Mouse (Mus musculus): ENCODE measurements around the gene Ttll1.

Gene Ttll1

DNA sequence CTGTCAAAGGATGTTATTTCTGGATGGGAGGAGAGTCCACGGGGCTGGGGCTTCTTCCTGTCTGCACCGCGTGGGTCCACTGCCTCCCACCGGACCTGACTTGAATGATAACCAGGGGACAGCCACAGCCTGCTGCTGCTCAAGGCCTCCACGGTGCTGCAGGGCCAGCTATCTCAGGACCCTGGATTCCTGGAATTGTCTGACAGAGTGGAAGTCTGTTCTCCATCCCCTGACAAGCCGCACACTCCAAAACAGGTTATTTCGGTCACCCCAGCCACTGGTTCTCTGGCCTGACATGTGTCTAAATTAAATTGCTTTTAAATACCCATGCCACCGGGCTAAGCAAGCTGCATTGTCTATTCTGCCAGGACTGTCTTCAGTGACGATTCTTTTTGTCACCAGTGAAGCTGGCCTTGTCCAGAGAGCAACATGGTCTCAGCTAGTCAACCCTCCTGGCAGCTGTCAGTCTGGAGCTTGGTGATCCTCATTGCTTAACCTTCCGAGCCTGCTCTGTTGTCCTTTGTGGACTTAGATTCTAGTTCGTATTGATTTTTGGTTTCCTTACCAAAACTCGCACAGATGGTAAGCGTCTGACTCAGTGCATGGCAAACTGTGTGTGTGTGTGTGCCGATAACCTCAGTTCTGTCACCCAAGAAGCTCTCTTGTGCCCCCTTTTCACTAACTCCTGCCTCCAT lies 13.1 kb upstream of the Ttll1 start:
- no peak for DNase-seq (ENCODE audit: low read depth, low spot score)

DNA sequence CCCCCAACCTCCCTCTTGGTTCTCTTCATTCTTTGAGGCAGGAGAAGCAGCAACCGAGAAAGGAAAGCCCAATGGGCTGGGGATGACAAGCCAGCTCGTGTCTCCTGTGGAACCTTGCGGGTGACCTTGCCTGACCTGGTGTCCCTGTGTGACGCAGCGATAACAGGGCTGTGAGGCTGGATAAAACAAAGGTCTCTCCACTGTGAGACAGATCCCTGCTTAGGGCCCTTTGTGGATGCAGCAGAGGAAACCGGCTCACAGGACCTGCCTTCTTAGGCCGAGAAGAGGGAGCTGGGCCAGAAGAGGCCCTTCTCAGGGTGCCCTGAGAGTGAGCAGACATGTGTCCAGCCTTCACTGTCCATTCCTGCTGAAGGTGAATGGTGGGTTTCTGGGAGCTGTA lies 12.5 kb upstream of the Ttll1 start:
- no peak for DNase-seq (ENCODE audit: low read depth, low spot score)

DNA sequence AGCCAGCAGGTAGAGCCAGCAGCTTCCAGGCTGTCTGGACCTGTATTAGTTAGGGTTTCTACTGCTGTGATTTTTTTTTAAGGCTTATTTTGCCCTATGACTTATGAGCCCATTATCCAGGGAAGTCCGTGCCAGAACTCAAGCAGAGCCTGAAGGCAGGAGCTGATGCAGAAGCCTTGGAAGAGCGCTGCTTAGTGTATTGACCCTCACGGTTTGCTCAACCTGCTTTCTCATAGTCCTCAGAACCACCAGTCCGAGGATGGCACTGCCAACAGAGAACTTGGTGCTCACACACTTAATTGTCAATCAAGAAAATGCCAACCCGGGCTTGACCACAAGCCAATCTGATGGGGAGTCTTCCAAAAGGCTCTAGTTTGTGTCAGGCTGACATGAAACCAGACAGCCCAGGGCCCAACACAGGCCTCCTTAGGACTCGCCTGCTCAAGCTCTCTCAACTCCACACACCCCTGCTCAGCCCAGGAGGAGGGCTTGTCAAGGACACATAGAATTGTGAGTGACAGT lies 10.2 kb upstream of the Ttll1 start:
- no peak for DNase-seq (ENCODE audit: low read depth, low spot score)

DNA sequence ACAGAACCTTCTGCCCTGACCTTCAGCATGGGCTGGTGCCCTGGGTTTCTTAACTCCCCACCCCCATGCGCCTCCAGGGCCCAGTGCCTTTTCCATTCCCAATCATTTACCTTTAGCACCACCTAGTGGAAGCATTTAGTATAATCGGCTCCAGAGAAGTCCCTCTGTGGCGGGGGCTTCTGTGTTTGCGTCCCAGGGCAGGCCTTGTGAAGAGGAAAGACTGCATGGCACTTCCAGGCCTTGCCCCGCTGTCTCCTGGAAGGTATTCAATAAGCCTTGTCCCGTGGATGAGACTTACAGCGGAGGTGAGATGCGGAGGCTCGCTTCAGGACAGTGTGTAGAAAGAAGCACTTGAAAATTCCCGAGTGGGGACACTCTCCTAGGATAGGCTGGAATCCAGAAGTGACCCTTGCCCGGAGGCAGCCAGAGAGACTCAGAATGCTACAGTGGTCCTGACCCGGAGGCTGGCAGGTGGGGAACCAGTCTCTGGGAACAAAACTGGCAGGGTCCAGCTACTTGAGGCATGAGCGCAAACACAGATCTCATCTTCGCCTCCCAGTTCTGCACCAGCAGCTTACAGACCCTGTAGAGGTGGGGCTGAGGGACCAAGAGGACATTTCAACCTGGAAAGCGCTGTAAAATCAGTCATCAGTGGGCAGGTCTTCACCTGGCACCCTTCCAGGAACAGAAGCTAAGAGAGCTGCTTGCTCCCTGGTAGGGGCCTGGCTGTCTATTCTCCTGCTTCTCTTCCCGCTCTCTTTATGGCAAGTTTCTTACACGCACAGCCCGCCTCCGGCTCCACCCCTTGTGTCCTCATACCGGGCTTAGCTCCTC lies 7.7 kb upstream of the Ttll1 start:
- peak; percentile 78 for DNase-seq (ENCODE audit: low read depth, low spot score)

DNA sequence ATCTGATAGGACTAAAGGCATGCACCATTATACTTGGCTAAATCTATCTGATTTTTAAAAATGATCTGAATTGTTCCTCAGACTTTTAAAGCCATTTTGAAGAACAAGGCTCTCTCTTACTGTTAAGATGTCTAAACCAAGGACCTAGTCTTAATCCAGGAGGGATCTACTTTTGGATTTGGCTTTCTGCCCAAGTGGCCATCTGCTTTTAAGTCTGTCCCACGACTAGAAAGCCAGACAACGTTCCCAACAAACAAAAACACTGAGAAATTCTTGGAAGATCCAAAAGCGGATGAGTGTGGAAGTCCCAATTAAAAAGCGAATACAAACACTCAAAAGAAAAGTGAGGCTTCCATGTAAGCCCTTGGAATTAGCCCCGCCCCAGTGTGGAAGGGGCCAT lies 4.3 kb upstream of the Ttll1 start:
- no peak for DNase-seq (ENCODE audit: low read depth, low spot score)

DNA sequence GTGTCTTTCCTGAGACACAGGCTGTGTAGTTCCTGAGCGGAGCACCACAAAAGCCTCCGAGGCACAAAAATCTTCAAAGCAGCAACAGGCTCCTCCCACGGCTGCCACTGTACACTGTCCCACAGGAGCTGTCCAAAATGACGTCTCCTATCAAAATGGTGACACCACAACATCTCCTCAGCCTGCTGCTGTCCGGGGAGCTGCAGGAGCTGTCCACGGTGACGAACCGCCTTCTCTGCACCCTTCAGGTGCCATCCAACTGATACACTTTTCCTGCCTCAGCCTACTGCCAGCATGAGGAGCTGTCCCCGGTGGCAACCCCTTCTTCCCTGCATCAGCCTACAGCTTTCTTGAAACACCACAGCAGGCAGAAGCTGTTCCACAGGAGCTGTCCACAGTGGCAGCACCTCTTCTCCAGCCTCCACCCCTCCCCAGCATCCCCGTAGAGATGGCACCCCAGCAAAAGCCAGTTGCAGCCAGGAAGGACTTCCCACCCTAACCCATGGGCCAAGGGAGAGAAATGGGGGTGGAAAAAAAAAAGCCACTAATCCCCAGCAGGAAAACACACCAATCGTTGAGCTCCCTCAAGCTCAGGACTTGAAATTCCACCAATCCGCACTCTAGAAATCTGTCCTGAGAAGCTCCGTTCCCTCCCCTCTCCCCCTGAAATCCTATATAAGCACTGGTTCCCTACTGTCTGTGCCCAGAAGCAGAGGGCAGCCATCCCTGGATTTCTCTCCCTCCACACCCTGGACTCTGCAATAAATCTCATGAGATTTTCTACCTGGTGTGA lies 2.0 kb upstream of the Ttll1 start:
- DNase-seq (ENCODE audit: low read depth, low spot score) = peak; percentile 83

DNA sequence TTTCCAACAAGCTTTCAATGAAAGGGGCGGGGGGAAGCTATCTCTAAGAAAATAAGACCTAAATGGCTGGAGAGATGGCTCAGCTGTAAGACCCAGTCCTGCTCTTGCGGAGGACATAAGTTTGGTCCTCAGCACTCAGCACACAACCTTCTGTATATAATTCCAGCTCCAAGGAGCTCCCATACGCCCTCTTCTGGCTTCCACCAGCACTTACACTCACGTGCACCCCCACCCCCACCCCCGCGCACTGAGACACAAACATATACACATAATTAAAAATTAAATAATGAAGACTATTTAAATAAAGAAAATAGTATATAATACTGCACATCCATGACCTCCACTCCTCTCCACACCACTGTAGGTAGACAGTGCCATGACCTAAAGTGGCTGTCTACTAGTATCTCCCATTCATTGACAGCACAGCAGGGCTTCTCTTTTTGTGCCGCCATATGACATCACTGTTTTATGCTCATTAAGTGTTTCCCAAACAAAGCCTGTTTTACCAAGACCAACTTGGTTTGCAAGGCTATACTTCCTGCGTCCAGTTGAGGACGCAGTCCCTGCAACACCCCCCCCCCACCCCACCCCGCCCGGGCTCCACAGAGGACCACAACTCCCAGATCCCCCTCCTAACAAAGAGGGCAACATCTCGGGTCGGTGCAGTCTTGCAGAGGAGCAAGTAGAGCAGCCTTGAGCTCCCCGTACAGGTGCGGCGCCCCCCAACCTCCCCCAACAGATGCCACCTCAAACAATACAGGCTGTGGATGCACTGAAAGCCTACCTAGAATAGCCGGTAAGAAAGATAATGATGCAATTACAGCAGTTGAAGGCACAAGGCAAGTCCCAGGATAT lies 516 bp downstream of the Ttll1 start:
- DNase-seq (ENCODE audit: low read depth, low spot score) = no peak

DNA sequence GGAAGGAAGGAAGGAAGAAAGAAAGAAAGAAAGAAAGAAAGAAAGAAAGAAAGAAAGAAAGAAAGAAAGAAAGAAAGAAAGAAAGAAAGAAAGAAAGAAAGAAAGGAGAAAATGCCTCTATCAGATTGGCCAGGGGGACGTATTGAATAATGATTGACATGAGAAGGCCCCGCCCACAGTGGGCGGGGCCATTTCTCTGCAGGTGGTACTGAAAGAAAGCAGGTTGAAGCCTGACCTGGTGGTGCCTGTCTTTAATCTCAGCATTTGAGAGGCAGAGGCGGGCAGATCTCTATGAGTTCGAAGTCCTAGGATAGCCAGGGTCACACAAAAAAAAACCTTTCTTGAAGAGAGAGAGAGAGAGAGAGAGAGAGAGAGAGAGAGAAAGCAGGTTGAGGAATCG lies 9.2 kb downstream of the Ttll1 start:
- peak; percentile 52 for DNase-seq (ENCODE audit: low read depth, low spot score)

DNA sequence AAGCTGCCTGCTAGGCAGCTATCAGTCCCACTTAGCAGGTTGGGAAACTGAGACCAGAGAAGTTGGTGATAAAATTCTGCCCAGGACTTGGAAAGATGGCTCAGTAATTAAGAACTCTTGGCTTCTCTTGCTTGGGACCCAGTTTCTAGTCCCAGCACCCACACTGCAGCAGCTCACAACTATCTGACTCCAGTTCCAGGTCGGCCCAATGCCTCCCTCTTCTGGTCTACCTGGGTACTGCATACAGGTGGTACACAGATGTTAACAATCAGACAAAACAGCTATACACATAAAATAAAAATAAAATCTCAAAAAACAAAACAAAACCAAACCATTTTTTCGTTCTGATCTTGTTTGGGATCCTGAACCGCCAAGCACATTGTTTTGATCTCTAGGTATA lies 10.3 kb downstream of the Ttll1 start:
- DNase-seq (ENCODE audit: low read depth, low spot score) = peak; percentile 74

DNA sequence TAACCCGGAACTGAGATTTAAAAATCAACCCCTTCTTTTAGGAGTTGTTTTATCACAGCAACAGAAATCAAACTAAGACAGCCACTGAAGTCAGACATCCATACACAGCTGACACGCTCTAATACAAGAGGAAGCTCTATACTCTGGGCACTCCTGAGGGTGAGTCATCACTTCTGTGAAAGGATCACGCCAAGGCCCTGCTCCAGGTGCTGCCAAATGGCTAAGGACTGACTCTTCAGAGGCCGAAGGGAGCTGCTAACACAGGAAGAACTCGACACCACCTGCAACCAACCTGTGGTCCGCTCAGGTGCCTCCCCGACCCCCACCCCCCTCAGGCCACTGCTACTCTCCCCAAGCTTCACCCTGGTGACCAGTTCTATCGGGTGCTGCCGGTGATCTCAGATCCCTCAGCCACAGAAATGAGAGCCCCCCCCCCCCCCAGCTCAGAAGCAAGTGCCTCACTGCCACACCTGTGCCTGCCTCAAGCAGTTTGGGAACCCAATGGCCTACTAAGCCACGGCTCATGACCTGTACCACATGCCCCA lies 11.4 kb downstream of the Ttll1 start:
- no peak for DNase-seq (ENCODE audit: low read depth, low spot score)

DNA sequence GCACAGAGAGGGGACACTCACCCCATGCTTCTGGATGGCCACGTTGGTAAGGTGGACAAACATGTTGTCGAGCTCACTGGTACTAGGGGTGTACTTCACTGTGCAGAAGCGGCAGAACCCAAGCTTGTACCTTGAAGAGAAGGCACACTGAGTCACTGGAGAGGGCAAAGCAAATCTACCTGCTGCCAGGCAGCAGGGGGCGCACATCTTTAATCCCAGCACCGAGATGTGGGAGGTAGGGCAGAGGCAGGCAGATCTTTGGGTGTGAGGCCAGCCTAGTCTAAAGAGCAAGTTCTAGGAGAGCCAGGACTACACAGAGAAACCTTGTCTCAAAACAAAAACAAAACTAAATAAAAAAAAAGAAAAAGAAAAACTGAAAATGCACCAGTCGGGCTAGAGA lies 13.4 kb downstream of the Ttll1 start:
- DNase-seq (ENCODE audit: low read depth, low spot score) = peak; percentile 68

DNA sequence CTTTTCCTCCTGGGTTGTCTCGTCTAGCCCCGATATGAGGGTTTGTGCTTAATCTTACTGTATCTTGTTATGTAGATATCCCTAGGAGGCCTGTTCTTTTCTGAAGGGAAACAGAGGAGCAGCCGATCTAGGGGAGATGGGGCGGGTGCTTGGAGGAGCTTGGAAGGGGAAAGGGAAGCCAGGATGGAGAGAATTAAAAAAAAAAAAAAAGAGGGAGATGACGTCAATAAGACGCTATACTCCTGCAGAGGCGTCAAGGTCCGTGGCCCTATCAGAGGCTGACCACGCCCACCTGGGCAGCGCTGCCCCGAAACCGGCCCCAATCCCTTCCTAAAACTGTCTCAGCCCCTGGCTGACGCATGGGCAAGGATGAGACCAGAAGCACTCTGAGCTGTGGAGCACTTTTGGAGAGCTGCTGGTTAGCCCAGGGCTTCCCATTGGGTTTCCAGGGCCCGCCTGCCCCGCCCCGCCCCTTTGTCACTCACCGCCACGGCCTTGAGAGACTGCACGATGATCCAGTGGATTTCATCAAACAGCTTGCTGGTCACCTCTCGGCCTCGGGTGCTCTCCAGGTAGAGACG lies 14.8 kb downstream of the Ttll1 start:
- peak; percentile 59 for DNase-seq (ENCODE audit: low read depth, low spot score)

DNA sequence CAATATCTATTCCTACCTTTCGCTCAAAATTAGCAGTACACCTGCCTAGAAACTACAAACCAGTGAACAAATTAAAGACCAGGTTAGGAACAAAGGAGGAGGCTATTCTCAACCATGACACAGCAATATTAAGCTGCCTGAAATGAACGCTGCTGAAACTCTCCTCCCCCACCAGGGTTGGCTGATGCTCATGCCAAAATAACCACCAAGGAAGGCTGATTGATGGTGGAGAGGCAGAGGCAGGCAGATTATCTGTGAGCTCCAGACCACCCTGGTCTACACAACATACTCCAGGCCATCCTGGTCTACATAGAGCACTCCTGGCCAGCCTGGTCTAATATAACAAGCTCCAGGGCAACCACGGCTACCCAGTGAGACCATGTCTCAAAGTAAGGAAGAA lies 15.5 kb downstream of the Ttll1 start:
- DNase-seq (ENCODE audit: low read depth, low spot score) = no peak

DNA sequence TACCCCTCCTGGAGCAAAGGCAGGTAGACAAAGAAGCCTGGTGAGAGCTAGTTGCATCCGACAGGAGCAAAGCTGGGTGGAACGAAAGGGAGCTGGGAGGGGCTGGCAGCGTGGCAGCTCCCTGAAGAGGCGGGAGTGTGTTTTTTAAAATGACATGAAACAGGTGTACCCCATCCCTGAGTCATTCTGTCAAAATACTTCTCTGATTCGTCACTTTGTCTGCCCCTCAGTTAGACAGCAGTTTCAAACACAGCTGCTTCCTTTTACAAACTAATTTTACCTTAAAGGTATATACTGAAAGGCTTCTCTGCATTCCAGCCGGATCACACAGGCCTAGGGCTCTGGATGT lies 16.1 kb downstream of the Ttll1 start:
- no peak for DNase-seq (ENCODE audit: low read depth, low spot score)

DNA sequence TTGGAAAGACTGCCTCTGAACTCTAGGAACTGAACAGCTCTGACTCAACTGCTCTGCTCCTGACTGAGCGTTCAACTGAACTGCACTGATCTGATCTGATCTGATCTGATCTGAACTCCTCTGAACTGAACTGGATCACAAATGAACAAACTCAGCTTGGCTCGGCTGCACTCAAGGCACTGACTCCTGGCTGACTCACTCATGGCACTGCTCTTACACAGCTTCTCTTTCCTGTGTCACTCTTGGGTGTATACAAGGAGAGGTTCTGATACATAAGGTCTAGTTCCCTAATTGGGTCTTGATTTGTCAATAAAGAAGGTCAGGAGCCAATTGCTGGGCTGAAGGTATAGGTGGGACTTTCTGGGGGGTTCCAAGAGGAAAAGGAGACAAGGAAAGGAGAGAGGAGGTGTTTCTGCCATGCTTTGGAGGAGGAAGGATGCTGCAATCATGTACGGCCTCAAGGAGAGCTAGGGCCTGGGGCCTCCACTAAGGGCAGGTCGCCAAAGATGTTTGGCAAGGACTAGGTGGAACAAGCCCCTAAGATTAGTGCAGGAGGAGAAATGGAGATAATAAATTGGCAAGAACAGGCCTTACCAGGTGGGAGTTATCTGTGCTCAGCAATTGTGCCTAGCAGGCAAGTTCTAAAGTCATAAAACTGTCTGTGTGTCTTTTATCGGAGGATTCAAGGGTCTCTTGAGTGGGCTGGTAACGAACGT lies 16.7 kb downstream of the Ttll1 start:
- DNase-seq (ENCODE audit: low read depth, low spot score) = no peak

DNA sequence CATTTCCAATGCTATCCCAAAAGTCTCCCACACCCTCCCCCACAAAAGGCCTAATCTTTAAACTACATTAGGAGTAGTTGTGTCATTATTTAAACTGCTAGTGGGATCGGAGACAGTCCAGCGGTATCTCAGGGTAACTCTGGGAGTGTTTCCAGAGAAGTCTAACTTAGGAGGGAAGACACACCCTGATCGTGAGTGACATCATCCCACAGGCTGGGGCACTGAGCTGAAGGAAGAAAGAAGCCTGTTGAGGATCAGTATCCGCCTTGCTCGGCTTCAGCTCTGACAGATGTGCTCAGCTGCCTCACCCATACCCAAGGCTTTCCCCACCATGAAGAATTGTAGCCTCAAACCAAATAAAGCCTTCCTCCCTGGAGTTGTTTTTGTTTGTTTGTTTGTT lies 18.8 kb downstream of the Ttll1 start:
- no peak for DNase-seq (ENCODE audit: low read depth, low spot score)

DNA sequence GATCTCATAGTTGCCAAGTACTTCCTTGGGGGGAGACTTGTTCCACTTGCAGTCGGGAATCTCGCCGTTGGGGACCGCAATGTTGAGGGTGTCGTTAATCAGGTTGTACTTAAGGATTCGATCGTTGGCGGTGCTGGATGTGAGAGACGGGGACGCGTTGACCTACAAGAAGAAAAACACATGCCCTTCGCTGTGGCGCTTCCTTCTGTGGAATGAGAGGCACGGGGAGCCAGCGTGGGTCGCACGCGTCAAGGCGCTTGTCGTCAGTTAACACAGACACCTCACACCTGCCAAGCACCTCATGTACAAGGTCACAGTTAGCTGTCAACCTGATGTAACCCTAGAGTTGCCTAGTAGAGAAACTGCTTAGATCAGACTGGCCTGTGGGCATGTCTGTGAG lies 21.2 kb downstream of the Ttll1 start:
- DNase-seq (ENCODE audit: low read depth, low spot score) = no peak

DNA sequence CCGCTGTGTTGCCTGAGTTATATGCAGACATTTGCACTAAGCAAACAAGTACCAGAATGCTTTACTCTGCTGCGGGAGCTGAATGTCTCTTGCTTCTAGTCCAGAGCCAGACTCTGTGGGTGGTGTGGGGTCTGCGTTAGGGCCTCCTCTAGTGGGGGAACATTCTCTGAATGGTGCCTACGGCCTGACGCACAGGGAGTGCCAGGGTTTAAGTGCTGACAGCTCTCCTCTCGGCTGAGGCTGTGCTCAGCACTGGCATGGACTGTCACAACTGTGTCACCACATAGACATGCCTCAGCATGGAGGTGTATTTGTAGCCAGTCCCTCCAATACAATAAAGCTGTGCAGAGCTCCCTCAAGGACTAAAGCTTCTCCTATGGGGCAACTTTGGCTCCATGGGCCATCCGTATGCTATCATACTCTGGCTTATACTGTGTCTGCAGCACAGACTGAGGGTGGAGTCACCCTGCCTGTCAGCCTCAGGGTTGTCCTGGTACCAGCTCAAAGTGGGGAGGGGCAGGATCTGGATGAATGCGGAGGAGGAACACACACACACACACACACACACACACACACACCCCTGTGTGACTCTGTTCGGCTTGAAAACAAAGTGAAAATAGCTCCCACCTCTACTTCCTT lies 23.1 kb downstream of the Ttll1 start:
- DNase-seq (ENCODE audit: low read depth, low spot score) = no peak

DNA sequence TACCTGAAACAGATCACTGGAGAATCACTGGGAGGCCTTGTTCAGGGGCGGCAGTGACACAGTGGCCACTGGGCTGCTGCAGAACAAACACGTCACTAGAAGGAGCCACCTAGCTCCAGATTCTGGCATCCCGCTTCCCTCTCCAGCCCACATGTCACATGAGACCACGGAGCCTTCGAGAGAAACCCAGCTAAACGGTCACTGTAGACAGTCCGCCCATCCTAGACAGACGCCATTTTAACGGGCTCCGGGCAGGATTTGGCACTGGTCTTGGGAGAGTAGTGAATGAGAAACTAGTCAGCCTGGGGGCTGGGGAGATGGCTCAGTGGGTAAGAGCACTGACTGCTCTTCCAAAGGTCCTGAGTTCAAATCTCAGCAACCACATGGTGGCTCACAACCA lies 26.4 kb downstream of the Ttll1 start:
- DNase-seq (ENCODE audit: low read depth, low spot score) = no peak

DNA sequence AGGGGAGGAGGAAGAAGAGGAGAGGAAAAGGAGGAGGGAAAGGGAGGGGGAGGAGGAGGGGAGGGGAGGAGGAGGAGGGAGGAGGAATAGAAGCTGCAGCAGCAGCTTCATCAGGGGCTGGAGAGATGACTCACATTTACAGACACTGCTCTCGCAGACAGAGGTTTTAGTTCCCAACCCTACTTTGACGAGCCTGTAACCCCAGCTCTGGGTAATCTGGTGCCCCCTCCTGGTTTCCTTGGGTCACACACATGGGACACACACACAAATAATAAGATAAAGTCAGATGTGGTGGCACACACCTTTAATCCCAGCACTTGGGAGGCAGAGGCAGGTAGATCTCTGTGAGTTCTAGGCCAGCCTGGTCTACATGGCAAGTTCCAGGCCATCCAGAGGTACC lies 27.2 kb downstream of the Ttll1 start:
- peak; percentile 68 for DNase-seq (ENCODE audit: low read depth, low spot score)
